Mouse (Mus musculus) heart, adult 2 months (tissue): ENCODE measurements around the gene Gm26727.

ENCODE experiments used
- CTCF ChIP-seq: fragments of 200-600 bp; IDR thresholded peaks from 2 replicates; pipeline ENCODE4 v1.8.1; 2022; ENCODE audit warnings: antibody characterized with exemption, mild to moderate bottlenecking, moderate library complexity
- EP300 ChIP-seq: fragments of 200-500 bp; IDR thresholded peaks from 2 replicates; pipeline ENCODE4 v1.6.1; 2011; ENCODE audit warnings: low read depth, low read length, control low read depth; ENCODE audit not compliant: insufficient read depth
- POLR2A ChIP-seq: fragments of 200-500 bp; IDR thresholded peaks from 2 replicates; pipeline ENCODE4 v1.6.1; 2011; ENCODE audit warnings: mild to moderate bottlenecking, low read depth, low read length, control low read depth; ENCODE audit not compliant: insufficient read depth

DNA sequence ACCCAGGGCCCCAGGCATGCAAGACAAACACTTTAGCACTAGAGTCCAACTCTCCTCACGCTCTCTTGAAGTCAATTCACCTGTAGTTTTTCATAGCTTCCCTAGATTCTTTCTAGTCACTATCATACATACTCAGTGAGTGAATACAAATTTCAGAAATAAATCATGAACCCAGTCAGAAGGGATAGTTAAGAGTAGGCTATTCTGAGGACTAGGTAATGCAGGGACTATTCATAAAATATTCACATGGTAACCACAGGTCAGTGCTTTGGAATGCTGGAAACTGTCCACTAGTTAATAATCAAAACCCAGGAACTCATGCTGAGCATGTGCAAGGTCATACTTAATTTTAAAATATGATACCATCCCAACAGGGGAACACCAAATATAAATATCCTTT is 10.2 kb downstream of the Gm26727 start:
- no peak for TF ChIP-seq CTCF
- TF ChIP-seq POLR2A, result no peak
- TF ChIP-seq EP300, result no peak
